Mouse (Mus musculus) liver, embryonic 12.5 days (tissue): Measurements from ENCODE around the gene Sbno1. TPM values are rescaled to one million over a fixed set of nuclear protein-coding genes. Genes with fewer than 3 reads are reported as not detected.
A peak's percentile ranks its signal among the peaks of the same experiment; 100 is the strongest.
"Not testable (repeated sequence)": the region's sequence is repeated elsewhere in the genome, so short reads cannot be mapped to it uniquely, and the experiment has no call there.

ENCODE experiments used
- ATAC-seq: fragments of 200-750 bp; cut with Nextera tagmentation; 2 replicates; pipeline ENCODE4 v1.8.0; 2017; ENCODE audit warnings: moderate number of reproducible peaks, mild to moderate bottlenecking, moderate library complexity
- H3K27ac ChIP-seq: fragments of 300-500 bp; sonication (generic); 2 replicates; pipeline ENCODE4 v1.5.1; 2016; ENCODE audit warnings: mild to moderate bottlenecking
- H3K27me3 ChIP-seq: fragments of 300-500 bp; sonication (generic); replicated peaks from 2 replicates; pipeline ENCODE4 v1.6.1; 2016; ENCODE audit warnings: mild to moderate bottlenecking, moderate library complexity
- H3K36me3 ChIP-seq: fragments of 300-500 bp; sonication (generic); 2 replicates; pipeline ENCODE4 v1.6.1; 2016; ENCODE audit warnings: mild to moderate bottlenecking, moderate library complexity
- H3K4me1 ChIP-seq: fragments of 300-500 bp; sonication (generic); 2 replicates; pipeline ENCODE4 v1.6.1; 2016
- H3K4me2 ChIP-seq: fragments of 300-500 bp; sonication (generic); 2 replicates; pipeline ENCODE4 v1.6.1; 2016; ENCODE audit warnings: mild to moderate bottlenecking, moderate library complexity
- H3K4me3 ChIP-seq: fragments of 300-500 bp; sonication (generic); 2 replicates; pipeline ENCODE4 v1.5.1; 2016; ENCODE audit warnings: mild to moderate bottlenecking, moderate library complexity
- H3K9ac ChIP-seq: fragments of 300-500 bp; sonication (generic); 2 replicates; pipeline ENCODE4 v1.6.1; 2016; ENCODE audit warnings: mild to moderate bottlenecking, moderate library complexity
- H3K9me3 ChIP-seq: fragments of 300-500 bp; sonication (generic); replicated peaks from 2 replicates; pipeline ENCODE4 v1.6.1; 2016; ENCODE audit warnings: mild to moderate bottlenecking, moderate library complexity
- whole genome bisulfite sequencing: fragments of 180-500 bp; shearing (Covaris S2); methylation state at CpG from one replicate; pipeline ENCODE4 v1.1.7; 2016; ENCODE audit not compliant: insufficient replicate concordance; 5-methylcytosine and 5-hydroxymethylcytosine counted together
- polyA plus RNA-seq: library from polyadenylated mRNA; unstranded; fragments of >200 nt; fragmentation: Nextera tagmentation; extraction: Ambion mirVana; gene quantifications from 2 replicates; pipeline ENCODE4 v1.2.1, GENCODE M21; 2016

Sbno1 gene
- 60.1 and 65.7 TPM in 2 replicates for polyA plus RNA-seq

- no peaks in the 10 kb centered on the region for H3K27me3 ChIP-seq
- H3K36me3 ChIP-seq: peaks cover 10% of the 10 kb centered on the region
- H3K4me2 ChIP-seq: peak within 1 kb of the TSS; percentile 93
- H3K9ac ChIP-seq: peak within 1 kb of the TSS; percentile 98
- H3K4me1 ChIP-seq: peaks cover 40% of the 10 kb centered on the region
- peak within 1 kb of the TSS; percentile 91 for H3K27ac ChIP-seq
- WGBS: under 1% methylated on average over 65 of the region's 81 CpGs
- peak; percentile 89 for ATAC-seq
- no peaks in the 10 kb centered on the region for H3K9me3 ChIP-seq
- H3K4me3 ChIP-seq: peak within 1 kb of the TSS; percentile 86
Measured at GRCm38 (mm10) chr5:124425412-124426259, at the start of gene Sbno1. TSS of gene Sbno1 (minus strand) at chr5:124426001.

GRCm38 (mm10) chr5:124470591-124471171 lies 44.9 kb upstream of the Sbno1 start:
- no peak overlapping the region for H3K9ac ChIP-seq
- no peak overlapping the region for H3K4me2 ChIP-seq
- peaks cover 12% of the 10 kb centered on the region for H3K4me1 ChIP-seq
- no peak for ATAC-seq
- H3K36me3 ChIP-seq: peaks cover 27% of the 10 kb centered on the region; the same call in 1 of the 2 replicates
- no peaks in the 10 kb centered on the region for H3K27me3 ChIP-seq
- no peak overlapping the region for H3K27ac ChIP-seq
- WGBS: 77% methylated on average over 6 of the region's 6 CpGs
- H3K9me3 ChIP-seq: no peaks in the 10 kb centered on the region
- no peak overlapping the region for H3K4me3 ChIP-seq

GRCm38 (mm10) chr5:124469486-124469885 lies 43.7 kb upstream of the Sbno1 start:
- Histone ChIP-seq H3K4me3 (no peak overlapping the region), H3K4me2 (no peak overlapping the region), H3K4me1 (0 out of 2 replicates have a peak, but pooled peaks cover 6% of the 10 kb centered on the region), H3K27ac (no peak overlapping the region), H3K9ac (no peak overlapping the region), H3K9me3 (no peaks in the 10 kb centered on the region), H3K27me3 (no peaks in the 10 kb centered on the region), H3K36me3 (peaks cover 27% of the 10 kb centered on the region; the same call in 1 of the 2 replicates)
- WGBS: 83% methylated on average over 6 of the region's 6 CpGs
- no peak for ATAC-seq

GRCm38 (mm10) chr5:124468365-124468764 lies 42.6 kb upstream of the Sbno1 start:
- 78% methylated on average over 7 of the region's 7 CpGs for WGBS
- H3K27me3 ChIP-seq: no peaks in the 10 kb centered on the region

GRCm38 (mm10) chr5:124467766-124468165 lies 42.0 kb upstream of the Sbno1 start:
- no peaks in the 10 kb centered on the region for H3K27me3 ChIP-seq
- H3K4me2 ChIP-seq: no peak overlapping the region
- WGBS: 65% methylated on average over 1 of the region's 1 CpGs
- H3K9ac ChIP-seq: no peak overlapping the region
- H3K4me3 ChIP-seq: no peak overlapping the region
- ATAC-seq: no peak
- 0 out of 2 replicates have a peak, but pooled peaks cover 2% of the 10 kb centered on the region for H3K4me1 ChIP-seq
- no peaks in the 10 kb centered on the region for H3K9me3 ChIP-seq
- no peak overlapping the region for H3K27ac ChIP-seq
- peaks cover 30% of the 10 kb centered on the region for H3K36me3 ChIP-seq

More at GRCm38 (mm10) chr5:124468365-124468764, 42.6 kb upstream of the Sbno1 start:
- H3K27ac ChIP-seq: no peak overlapping the region
- 0 out of 2 replicates have a peak, but pooled peaks cover 2% of the 10 kb centered on the region for H3K4me1 ChIP-seq
- no peak overlapping the region for H3K4me2 ChIP-seq
- no peak overlapping the region for H3K9ac ChIP-seq
- peaks cover 26% of the 10 kb centered on the region for H3K36me3 ChIP-seq
- no peaks in the 10 kb centered on the region for H3K9me3 ChIP-seq
- no peak overlapping the region for H3K4me3 ChIP-seq
- ATAC-seq: no peak

GRCm38 (mm10) chr5:124464905-124465304 lies 39.1 kb upstream of the Sbno1 start:
- Histone ChIP-seq H3K36me3 (peaks cover 59% of the 10 kb centered on the region), H3K27me3 (no peaks in the 10 kb centered on the region), H3K27ac (0 out of 2 replicates have a peak overlapping the region, but pooled peaks have one; percentile 10), H3K4me2 (no peak overlapping the region), H3K9ac (no peak overlapping the region), H3K4me1 (0 out of 2 replicates have a peak, but pooled peaks cover 2% of the 10 kb centered on the region), H3K4me3 (no peak overlapping the region), H3K9me3 (no peaks in the 10 kb centered on the region)
- ATAC-seq: no peak

GRCm38 (mm10) chr5:124463462-124463861 lies 37.7 kb upstream of the Sbno1 start:
- 85% methylated on average over 5 of the region's 5 CpGs for WGBS
- no peaks in the 10 kb centered on the region for H3K27me3 ChIP-seq
- no peaks in the 10 kb centered on the region for H3K9me3 ChIP-seq
- no peak overlapping the region for H3K4me3 ChIP-seq
- H3K4me2 ChIP-seq: no peak overlapping the region
- H3K36me3 ChIP-seq: peaks cover 63% of the 10 kb centered on the region
- peak overlapping the region; percentile 21; the same call in 1 of the 2 replicates for H3K27ac ChIP-seq
- H3K4me1 ChIP-seq: 0 out of 2 replicates have a peak, but pooled peaks cover 2% of the 10 kb centered on the region
- H3K9ac ChIP-seq: no peak overlapping the region
- ATAC-seq: no peak

- H3K36me3 ChIP-seq: peaks cover 63% of the 10 kb centered on the region
- no peaks in the 10 kb centered on the region for H3K9me3 ChIP-seq
- H3K27me3 ChIP-seq: no peaks in the 10 kb centered on the region
- no peak overlapping the region for H3K4me3 ChIP-seq
- H3K27ac ChIP-seq: no peak overlapping the region
- no peak for ATAC-seq
- no peaks in the 10 kb centered on the region for H3K4me1 ChIP-seq
- H3K4me2 ChIP-seq: no peak overlapping the region
- WGBS: 87% methylated on average over 8 of the region's 8 CpGs
- H3K9ac ChIP-seq: no peak overlapping the region
Measured at GRCm38 (mm10) chr5:124462297-124463025, 36.7 kb upstream of the Sbno1 start.

- peaks cover 78% of the 10 kb centered on the region for H3K36me3 ChIP-seq
- not testable (repeated sequence) for H3K27ac ChIP-seq, H3K4me3 ChIP-seq, H3K27me3 ChIP-seq, ATAC-seq, H3K9ac ChIP-seq, H3K4me2 ChIP-seq, H3K9me3 ChIP-seq, H3K4me1 ChIP-seq
- WGBS: 89% methylated on average over 14 of the region's 14 CpGs
Measured at GRCm38 (mm10) chr5:124460922-124461321, 35.1 kb upstream of the Sbno1 start.

GRCm38 (mm10) chr5:124456762-124457161 lies 31.0 kb upstream of the Sbno1 start:
- Histone ChIP-seq H3K9ac (no peak overlapping the region), H3K4me1 (peaks cover 19% of the 10 kb centered on the region), H3K4me2 (no peak overlapping the region), H3K27me3 (no peaks in the 10 kb centered on the region), H3K9me3 (no peaks in the 10 kb centered on the region), H3K27ac (no peak overlapping the region), H3K4me3 (no peak overlapping the region), H3K36me3 (peaks cover 100% of the 10 kb centered on the region)
- no peak for ATAC-seq
- WGBS: 87% methylated on average over 6 of the region's 6 CpGs

GRCm38 (mm10) chr5:124454082-124454419 lies 28.2 kb upstream of the Sbno1 start:
- H3K4me3 ChIP-seq: no peak overlapping the region
- no peak overlapping the region for H3K4me2 ChIP-seq
- no peak overlapping the region for H3K27ac ChIP-seq
- H3K4me1 ChIP-seq: peaks cover 45% of the 10 kb centered on the region
- 96% methylated on average over 1 of the region's 1 CpGs for WGBS
- H3K9me3 ChIP-seq: no peaks in the 10 kb centered on the region
- no peak overlapping the region for H3K9ac ChIP-seq
- H3K27me3 ChIP-seq: no peaks in the 10 kb centered on the region
- H3K36me3 ChIP-seq: peaks cover 100% of the 10 kb centered on the region
- ATAC-seq: no peak
